Comparison of ENCODE assay signal across 8 mouse cellular contexts in genomic region chr11:32009961-32010662, GRCm38 (mm10). TPM values are rescaled to one million over a fixed set of nuclear protein-coding genes. Genes with fewer than 3 reads are reported as not detected.
A peak's percentile ranks its signal among the peaks of the same experiment; 100 is the strongest.
DNase-seq lines count a peak whose midpoint lies in the region; ATAC-seq and TF ChIP-seq lines count a peak whose summit lies in the region.

No protein-coding gene starts in this region.

- peak overlapping the region; percentile 59; the same call in 1 of the 2 replicates for H3K27ac ChIP-seq in forebrain, embryonic 11.5 days (ENCODE audit: low read depth, low read length)
- H3K27ac ChIP-seq in limb, embryonic 14.5 days (replicated peaks; ENCODE audit: low read depth, low read length), result no peak overlapping the region

- H3K4me3 ChIP-seq in forebrain, embryonic 11.5 days (ENCODE audit: low read depth, low read length), result no peak overlapping the region
- H3K4me3 ChIP-seq in limb, embryonic 14.5 days (replicated peaks; ENCODE audit: low read length), result no peak overlapping the region

- no peak for TF ChIP-seq POLR2A in limb, embryonic 14.5 days (IDR thresholded peaks at IDR 0.05; ENCODE audit: borderline replicate concordance, extremely low read depth, insufficient read depth, insufficient read length)

- 13% methylated on average over 13 of the region's 13 CpGs for WGBS in forebrain, embryonic 11.5 days
- 28% methylated on average over 13 of the region's 13 CpGs for WGBS in limb, embryonic 14.5 days

- 0 out of 2 replicates have a peak overlapping the region, but pooled peaks have one; percentile 8 for H3K9ac ChIP-seq in forebrain, embryonic 11.5 days (ENCODE audit: low read length)
- H3K9ac ChIP-seq in limb, embryonic 14.5 days (ENCODE audit: low read depth, low read length, severe bottlenecking), result no peak overlapping the region

- H3K4me2 ChIP-seq in forebrain, embryonic 11.5 days (ENCODE audit: low read depth, low read length, severe bottlenecking), result no peak overlapping the region
- H3K4me2 ChIP-seq in limb, embryonic 14.5 days (replicated peaks; ENCODE audit: low read depth, low read length, severe bottlenecking), result 0 out of 2 replicates have a peak overlapping the region, but pooled peaks have one; percentile 8

- H3K36me3 ChIP-seq in forebrain, embryonic 11.5 days (ENCODE audit: control insufficient read depth, insufficient read depth, low read length), result peaks cover 2% of the 10 kb centered on the region; the same call in 1 of the 2 replicates
- no peaks in the 10 kb centered on the region for H3K36me3 ChIP-seq in limb, embryonic 14.5 days (ENCODE audit: control insufficient read depth, insufficient read depth, low read length)

- peak; percentile 74 for DNase-seq in left cerebral cortex, postnatal 4 days
- DNase-seq in left cerebral cortex, adult 8-10 months (ENCODE audit: low spot score in 2 of 2), result no peak
- peak; percentile 9 for DNase-seq in adipocyte (ENCODE audit: low spot score)
- DNase-seq in forebrain, embryonic 11.5 days (ENCODE audit: low spot score), result peak; percentile 69
- no peak for DNase-seq in limb, embryonic 14.5 days (ENCODE audit: low spot score)
- DNase-seq in yolk sac, embryonic 10.5 days (ENCODE audit: low spot score), result peak; percentile 5
- no peak for DNase-seq in gastrocnemius, postnatal 14 days

- H3K9me3 ChIP-seq in forebrain, embryonic 11.5 days (ENCODE audit: control insufficient read depth, low read length), result peaks cover 7% of the 10 kb centered on the region; the same call in 1 of the 2 replicates
- peaks cover 6% of the 10 kb centered on the region; the same call in 1 of the 2 replicates for H3K9me3 ChIP-seq in limb, embryonic 14.5 days (ENCODE audit: control insufficient read depth, low read length)

- no peaks in the 10 kb centered on the region for H3K27me3 ChIP-seq in forebrain, embryonic 11.5 days (ENCODE audit: control insufficient read depth, insufficient read depth, low read length)
- H3K27me3 ChIP-seq in limb, embryonic 14.5 days (ENCODE audit: control insufficient read depth, insufficient read depth, low read length), result no peaks in the 10 kb centered on the region

- ATAC-seq in forebrain, embryonic 11.5 days (replicated peaks; ENCODE audit: low FRiP score), result peak; percentile 88
- peak; percentile 66; the same call in 1 of the 2 replicates for ATAC-seq in limb, embryonic 14.5 days (ENCODE audit: low FRiP score, low read depth)
- no peak for ATAC-seq in erythroid progenitor cell, adult 5-6 weeks (replicated peaks; ENCODE audit: low FRiP score, poor library complexity, severe bottlenecking)

- intact Hi-C loops in left cerebral cortex, postnatal 4 days (cut with DNase I), result no loop called here
- intact Hi-C loops in gastrocnemius, postnatal 14 days (cut with DNase I; ENCODE audit: low total_unique reads), result no loop called here

- H3K4me1 ChIP-seq in forebrain, embryonic 11.5 days (replicated peaks; ENCODE audit: control insufficient read depth, insufficient read depth, low read length), result peaks cover 8% of the 10 kb centered on the region; the same call in 1 of the 2 replicates
- peaks cover 9% of the 10 kb centered on the region; the same call in 1 of the 2 replicates for H3K4me1 ChIP-seq in limb, embryonic 14.5 days (ENCODE audit: control insufficient read depth, insufficient read depth, low read length)

RNA-seq across cellular contexts. Expression of gene Nsg2, which starts 9.8 kb away (rescaled TPM):
- 1,000 to 10,000 TPM in 1 of 2 experiments, 100 to 1,000 TPM in 1; 972 to 1,023 TPM for total RNA-seq in left cerebral cortex, postnatal 4 days (2021)
- 100 to 1,000 TPM; 634 to 689 (median 664) TPM for total RNA-seq in left cerebral cortex, adult 8-10 months (2022)
- 24.9 and 27.1 TPM in 2 replicates for polyA plus RNA-seq in forebrain, embryonic 11.5 days (2014; fragmentation: Nextera tagmentation; extraction: Ambion mirVana)
- polyA plus RNA-seq in limb, embryonic 14.5 days (2012; rRNA removed), result 15.7 and 17.5 TPM in 2 replicates
- polyA plus RNA-seq in limb, embryonic 14.5 days (2014; fragmentation: Nextera tagmentation; extraction: Ambion mirVana), result 3.2 and 3.8 TPM in 2 replicates
- under 1 TPM; 0.40 to 0.68 TPM for total RNA-seq in gastrocnemius, postnatal 14 days (2021)
- 0.72 TPM in 1 of 2 replicates, not detected in the other for total RNA-seq in erythroid progenitor cell, adult 5-6 weeks (2015; ENCODE audit: low replicate concordance)
- total RNA-seq in erythroid progenitor cell, adult 5-6 weeks (2017; ENCODE audit: low replicate concordance), result 0.90 TPM in 1 of 2 replicates, not detected in the other

RNA-seq across cellular contexts. Expression of gene 4930524B15Rik, which starts 44.7 kb away (rescaled TPM):
- not detected for total RNA-seq in left cerebral cortex, postnatal 4 days (2021)
- total RNA-seq in left cerebral cortex, adult 8-10 months (2022), result not detected
- polyA plus RNA-seq in forebrain, embryonic 11.5 days (2014; fragmentation: Nextera tagmentation; extraction: Ambion mirVana), result 0.09 and 0.17 TPM in 2 replicates
- 0.29 and 0.55 TPM in 2 replicates for polyA plus RNA-seq in limb, embryonic 14.5 days (2012; rRNA removed)
- 0.12 and 0.18 TPM in 2 replicates for polyA plus RNA-seq in limb, embryonic 14.5 days (2014; fragmentation: Nextera tagmentation; extraction: Ambion mirVana)
- not detected for total RNA-seq in gastrocnemius, postnatal 14 days (2021)
- total RNA-seq in erythroid progenitor cell, adult 5-6 weeks (2015; ENCODE audit: low replicate concordance), result not detected in 2 replicates
- total RNA-seq in erythroid progenitor cell, adult 5-6 weeks (2017; ENCODE audit: low replicate concordance), result not detected in 2 replicates

Comparison
In these comparisons a context has a peak if more than half of its experiments do, and no peak if none do; other contexts are left out.
1. DNase-seq: peak in left cerebral cortex, postnatal 4 days (single experiment), adipocyte (single experiment), forebrain, embryonic 11.5 days (single experiment) and yolk sac, embryonic 10.5 days (single experiment); none in left cerebral cortex, adult 8-10 months (0 of 2), limb, embryonic 14.5 days (single experiment) and gastrocnemius, postnatal 14 days (single experiment).
2. RNA of gene Nsg2, which starts 9.8 kb away (total RNA-seq): 972 to 1,023 TPM in left cerebral cortex, postnatal 4 days and 634 to 689 TPM in left cerebral cortex, adult 8-10 months; 0.40 to 0.68 TPM in gastrocnemius, postnatal 14 days and 0.72 to 0.90 TPM in erythroid progenitor cell, adult 5-6 weeks; every median in the first group is over 100 times any median in the second.